Mouse (Mus musculus): ENCODE data around the gene Lmo2.

Lmo2 gene

DNA sequence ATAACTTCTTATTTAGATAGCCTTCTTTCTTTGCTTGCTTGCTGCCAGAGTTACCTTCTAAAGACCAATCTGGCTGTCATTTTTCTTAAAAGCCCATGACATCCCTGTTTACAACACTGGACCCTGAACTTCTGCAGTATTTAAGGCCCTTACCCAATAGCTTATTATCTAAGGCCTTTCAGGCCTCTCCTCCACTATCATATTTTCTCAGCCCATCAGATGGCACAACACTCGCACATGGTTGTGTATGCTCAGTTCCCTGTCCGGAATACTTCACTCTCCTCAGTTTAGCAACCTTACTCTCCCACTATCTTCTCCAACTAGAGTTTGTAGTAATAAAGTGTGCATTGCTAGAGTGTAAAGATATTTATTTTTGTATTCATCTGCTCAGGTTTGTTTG, 71.3 kb downstream of the Lmo2 start:
- in situ Hi-C loops (cut with MboI; ENCODE audit: unreplicated experiment in 2 of 2) = loop anchor here in 1 of 2 experiments (25.0 kb wide), 1 partner anchor 558 kb away; the partner anchor contains the start of gene Cstf3

DNA sequence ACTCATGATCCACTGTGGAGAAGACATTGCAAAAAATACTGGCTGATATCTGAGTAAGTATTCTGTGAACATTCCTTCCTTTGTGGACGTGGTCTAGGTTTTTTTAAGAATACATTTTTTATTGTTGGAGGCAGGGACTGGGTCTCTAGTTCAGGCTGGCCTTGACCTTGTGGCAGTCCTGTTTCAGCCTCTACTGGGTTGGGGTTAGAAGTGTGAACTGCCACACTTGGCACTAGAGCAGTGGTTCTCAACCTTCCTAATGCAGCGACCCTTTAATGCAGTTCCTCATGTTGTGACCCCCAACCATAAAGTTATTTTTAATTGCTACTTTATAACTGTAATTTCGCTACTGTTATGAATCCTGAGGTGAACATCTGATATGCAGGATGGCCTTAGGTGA, 72.6 kb downstream of the Lmo2 start:
- in situ Hi-C loops (cut with MboI; ENCODE audit: unreplicated experiment in 2 of 2) = loop anchor here in 1 of 2 experiments (25.0 kb wide), 1 partner anchor 557 kb away; the partner anchor contains the start of gene Cstf3

All from v-Abl transformed pro-B cells (cell line).